Mouse (Mus musculus): ENCODE results near the gene Arsa. TPM values are rescaled to one million over a fixed set of nuclear protein-coding genes. Genes with fewer than 3 reads are reported as not detected.
A peak's percentile ranks its signal among the peaks of the same experiment; 100 is the strongest.

Arsa gene
- total and polyA plus RNA-seq, 3 experiments: 9.1 to 28.1 TPM; not detected in 1

GRCm38 (mm10) chr15:89452906-89453864 is 24.0 kb downstream of the Arsa start:
- no peak for TF ChIP-seq MAX (IDR thresholded peaks at IDR 0.05; ENCODE audit: low read length)
- TF ChIP-seq MAFK (IDR thresholded peaks at IDR 0.05; ENCODE audit: borderline replicate concordance, low read depth, low read length): no peak
- no peak for TF ChIP-seq NELFE (IDR thresholded peaks at IDR 0.05; ENCODE audit: low read depth, low read length)
- no peak for TF ChIP-seq TAL1 (IDR thresholded peaks at IDR 0.05; ENCODE audit: low read length)
- TF ChIP-seq RCOR1 (IDR thresholded peaks at IDR 0.05; ENCODE audit: low read depth, low read length): no peak
- no peak for TF ChIP-seq TBP (IDR thresholded peaks at IDR 0.05; ENCODE audit: low read depth, low read length)
- 0 out of 2 replicates have a peak, but pooled peaks have one; percentile 25 for TF ChIP-seq GATA1 (IDR thresholded peaks at IDR 0.05; ENCODE audit: low read depth, low read length)
- peak; percentile 84 for TF ChIP-seq MXI1 (IDR thresholded peaks at IDR 0.05; ENCODE audit: low read depth, low read length)
- TF ChIP-seq SIN3A (IDR thresholded peaks at IDR 0.05; ENCODE audit: low read length): peak; percentile 98
- Histone ChIP-seq H3K36me3 (ENCODE audit: control insufficient read depth in 1 of 2, insufficient read depth in 2 of 2, low read length in 2 of 2) (no peaks in the 10 kb centered on the region), H3K9ac (ENCODE audit: control insufficient read depth, low read depth, low read length, poor library complexity, severe bottlenecking) (no peak overlapping the region), H3K4me3 (ENCODE audit: control insufficient read depth in 1 of 2, insufficient read depth in 1 of 2, low read depth in 2 of 2, low read length in 2 of 2) (no peak overlapping the region), H3K4me1 (ENCODE audit: control insufficient read depth in 1 of 2, insufficient read depth in 2 of 2, low read length in 2 of 2) (no peaks in the 10 kb centered on the region), H3K9me3 (replicated peaks; ENCODE audit: insufficient read depth, low read length) (no peaks in the 10 kb centered on the region), H3K27me3 (ENCODE audit: control insufficient read depth in 1 of 2, insufficient read depth in 2 of 2, low read length in 2 of 2) (peaks cover 2 to 6% of the 10 kb centered on the region in 2 experiments; a peak in 3 of 4 replicates), H3K79me2 (ENCODE audit: control insufficient read depth, insufficient read depth, low read length, poor library complexity) (no peaks in the 10 kb centered on the region), H3K27ac (ENCODE audit: control insufficient read depth, low read depth, low read length) (no peak overlapping the region)
- DNase-seq (ENCODE audit: low read depth, low spot score): peak; percentile 76

DNA sequence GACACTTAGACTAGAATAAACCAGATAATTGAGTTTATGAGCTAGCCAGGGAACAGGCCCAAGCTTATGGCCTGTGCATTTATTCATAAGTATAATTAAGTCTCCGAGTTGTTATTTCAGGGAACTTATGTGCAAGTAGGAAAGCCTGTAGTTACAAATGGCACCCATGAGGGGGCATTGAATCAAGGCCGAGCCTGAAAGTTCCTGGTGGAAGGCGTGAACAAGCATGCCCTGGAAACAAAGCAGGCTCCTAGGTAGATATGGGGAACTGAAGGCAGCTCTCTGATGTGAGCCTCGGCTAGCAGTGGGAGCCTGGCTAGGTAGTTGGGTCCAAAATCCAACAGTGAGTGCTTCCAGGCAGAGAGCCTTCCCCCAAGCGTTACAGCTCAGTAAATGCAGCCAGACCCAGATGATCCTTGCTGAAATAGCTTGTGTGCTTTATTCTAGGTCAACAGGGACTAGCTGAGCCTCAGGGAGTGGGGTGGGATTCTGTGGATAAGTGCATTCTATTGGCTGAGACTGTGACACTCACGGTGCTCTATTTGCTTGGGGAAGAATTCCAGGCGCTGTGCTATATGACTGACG is 34.6 kb downstream of the Arsa start:
- no peak overlapping the region for H3K27ac ChIP-seq (ENCODE audit: control insufficient read depth, low read depth, low read length)
- H3K4me1 ChIP-seq (ENCODE audit: control insufficient read depth in 1 of 2, insufficient read depth in 2 of 2, low read length in 2 of 2): no peaks in the 10 kb centered on the region
- peaks cover 6 to 8% of the 10 kb centered on the region in 2 experiments for H3K27me3 ChIP-seq (ENCODE audit: control insufficient read depth in 1 of 2, insufficient read depth in 2 of 2, low read length in 2 of 2)
- no peaks in the 10 kb centered on the region for H3K79me2 ChIP-seq (ENCODE audit: control insufficient read depth, insufficient read depth, low read length, poor library complexity)
- TF ChIP-seq EP300 (IDR thresholded peaks at IDR 0.05; ENCODE audit: low read depth in 1 of 2, low read length in 2 of 2) (no peak), E2F4 (IDR thresholded peaks at IDR 0.05; ENCODE audit: borderline replicate concordance, low read depth, low read length) (no peak), MYB (IDR thresholded peaks at IDR 0.05; ENCODE audit: low read depth, low read length) (no peak), CTCF (IDR thresholded peaks at IDR 0.05 in 2 of 3, conservative IDR thresholded peaks at IDR 0.05 in 1 of 3; ENCODE audit: control insufficient read depth in 1 of 3, insufficient read depth in 1 of 3, low read depth in 2 of 3, low read length in 3 of 3, poor library complexity in 1 of 3, severe bottlenecking in 1 of 3) (peak in 2 of 3 experiments; percentile 15 to 19; a peak in 1 of 6 replicates), RCOR1 (IDR thresholded peaks at IDR 0.05; ENCODE audit: low read depth, low read length) (no peak)
- H3K36me3 ChIP-seq (ENCODE audit: control insufficient read depth in 1 of 2, insufficient read depth in 2 of 2, low read length in 2 of 2): no peaks in the 10 kb centered on the region
- DNase-seq (ENCODE audit: low read depth, low spot score): peak; percentile 37
- H3K9ac ChIP-seq (ENCODE audit: control insufficient read depth, low read depth, low read length, poor library complexity, severe bottlenecking): no peak overlapping the region
- H3K4me3 ChIP-seq (ENCODE audit: control insufficient read depth in 1 of 2, insufficient read depth in 1 of 2, low read depth in 2 of 2, low read length in 2 of 2): no peak overlapping the region
- H3K9me3 ChIP-seq (replicated peaks; ENCODE audit: insufficient read depth, low read length): no peaks in the 10 kb centered on the region

Data from MEL (cell line).